Mouse (Mus musculus) kidney, adult 2 months (tissue): Measurements from ENCODE around the gene Il1rapl1.

Experiments used
- CTCF ChIP-seq: fragments of 200-500 bp; conservative IDR thresholded peaks from 2 replicates; pipeline ENCODE4 v1.5.1; 2011; ENCODE audit warnings: low read depth, mild to moderate bottlenecking, control low read depth, low read length, moderate library complexity, mixed read lengths; ENCODE audit not compliant: insufficient read depth, insufficient read length
- POLR2A ChIP-seq: fragments of 200-500 bp; IDR thresholded peaks from one replicate; pipeline ENCODE4 v1.6.1; 2011; ENCODE audit warnings: low read depth, low read length, control low read depth

DNA sequence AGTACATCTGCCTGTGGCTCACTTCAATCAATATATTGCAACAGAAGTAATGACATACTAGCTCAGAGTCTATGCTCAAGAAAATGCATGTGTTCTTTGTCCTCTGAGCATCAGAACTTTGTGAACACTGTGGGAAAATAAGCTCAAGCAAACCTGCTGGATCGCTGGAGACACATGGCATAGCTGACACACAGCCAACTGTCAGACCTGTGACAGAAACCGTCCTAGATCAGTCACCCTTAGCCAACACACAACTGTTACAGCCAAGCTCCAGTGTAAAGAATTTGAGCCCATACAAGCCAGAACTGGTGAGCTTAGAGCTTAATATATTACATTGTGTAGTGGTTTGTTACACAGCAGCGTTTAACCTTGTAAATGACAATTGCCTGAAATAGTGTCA lies 45.1 kb downstream of the Il1rapl1 start:
- TF ChIP-seq CTCF (no peak), POLR2A (no peak)
